Mouse (Mus musculus) thymus, adult 2 months (tissue): ENCODE data around the gene Mid1ip1. TPM values are rescaled to one million over a fixed set of nuclear protein-coding genes. Genes with fewer than 3 reads are reported as not detected.
A peak's percentile ranks its signal among the peaks of the same experiment; 100 is the strongest.

Experiments
- DNase-seq: peaks from one replicate; pipeline ENCODE4 v3.0.0; 2021
- H3K27ac ChIP-seq: fragments of 200-500 bp; 2 replicates; pipeline ENCODE4 v1.5.1; 2012; ENCODE audit warnings: low read length, control low read depth; ENCODE audit not compliant: control insufficient read depth, insufficient read depth
- H3K27me3 ChIP-seq: fragments of 200-500 bp; 2 replicates; pipeline ENCODE4 v1.6.1; 2012; ENCODE audit warnings: mild to moderate bottlenecking, low read length, moderate library complexity, mixed read lengths; ENCODE audit not compliant: control insufficient read depth, insufficient read depth
- H3K36me3 ChIP-seq: fragments of 200-500 bp; 2 replicates; pipeline ENCODE4 v1.6.1; 2012; ENCODE audit warnings: mild to moderate bottlenecking, low read length, moderate library complexity; ENCODE audit not compliant: control insufficient read depth, insufficient read depth
- H3K4me1 ChIP-seq: fragments of 200-500 bp; replicated peaks from 2 replicates; pipeline ENCODE4 v1.6.1; 2012; ENCODE audit warnings: low read length; ENCODE audit not compliant: control insufficient read depth, insufficient read depth
- H3K4me3 ChIP-seq: fragments of 200-500 bp; 2 replicates; pipeline ENCODE4 v1.5.1; 2012; ENCODE audit warnings: mild to moderate bottlenecking, low read length, control low read depth, moderate library complexity; ENCODE audit not compliant: control insufficient read depth, insufficient read depth
- CTCF ChIP-seq: fragments of 200-500 bp; IDR thresholded peaks from 2 replicates; pipeline ENCODE4 v1.5.1; 2012; ENCODE audit warnings: mild to moderate bottlenecking, control low read depth, low read length, moderate library complexity, borderline replicate concordance; ENCODE audit not compliant: control insufficient read depth, poor library complexity, insufficient read depth; ENCODE audit errors: extremely low read depth
- POLR2A ChIP-seq: fragments of 200-500 bp; IDR thresholded peaks from 2 replicates; pipeline ENCODE4 v1.6.1; 2012; ENCODE audit warnings: mild to moderate bottlenecking, low read length, control low read depth, moderate library complexity; ENCODE audit not compliant: control insufficient read depth, poor library complexity, insufficient read depth; ENCODE audit errors: extremely low read depth
- WGBS: fragments of 180-500 bp; shearing (Covaris S2); methylation state at CpG from one replicate; pipeline ENCODE4 v1.1.7; 2018; 5-methylcytosine and 5-hydroxymethylcytosine counted together
- polyA plus RNA-seq: library from polyadenylated mRNA; depleted of rRNA; stranded (reverse); fragments of >200 nt; gene quantifications from 2 replicates; pipeline ENCODE4 v1.2.3, GENCODE M21; 2012

The Mid1ip1 gene
- polyA plus RNA-seq, 1 experiment = 15.6 TPM

- peak; percentile 28 for DNase-seq
- Histone ChIP-seq H3K27me3 (no peaks in the 10 kb centered on the region), H3K4me1 (peaks cover 13% of the 10 kb centered on the region), H3K4me3 (peak overlapping the region; percentile 75), H3K27ac (peak overlapping the region; percentile 6; the same call in 1 of the 2 replicates), H3K36me3 (no peaks in the 10 kb centered on the region)
- 2% methylated on average over 61 of the region's 61 CpGs for WGBS
- TF ChIP-seq POLR2A (no peak), CTCF (no peak)
Measured at GRCm38 (mm10) chrX:10718021-10718837, 3.4 kb downstream of the Mid1ip1 start.

DNA sequence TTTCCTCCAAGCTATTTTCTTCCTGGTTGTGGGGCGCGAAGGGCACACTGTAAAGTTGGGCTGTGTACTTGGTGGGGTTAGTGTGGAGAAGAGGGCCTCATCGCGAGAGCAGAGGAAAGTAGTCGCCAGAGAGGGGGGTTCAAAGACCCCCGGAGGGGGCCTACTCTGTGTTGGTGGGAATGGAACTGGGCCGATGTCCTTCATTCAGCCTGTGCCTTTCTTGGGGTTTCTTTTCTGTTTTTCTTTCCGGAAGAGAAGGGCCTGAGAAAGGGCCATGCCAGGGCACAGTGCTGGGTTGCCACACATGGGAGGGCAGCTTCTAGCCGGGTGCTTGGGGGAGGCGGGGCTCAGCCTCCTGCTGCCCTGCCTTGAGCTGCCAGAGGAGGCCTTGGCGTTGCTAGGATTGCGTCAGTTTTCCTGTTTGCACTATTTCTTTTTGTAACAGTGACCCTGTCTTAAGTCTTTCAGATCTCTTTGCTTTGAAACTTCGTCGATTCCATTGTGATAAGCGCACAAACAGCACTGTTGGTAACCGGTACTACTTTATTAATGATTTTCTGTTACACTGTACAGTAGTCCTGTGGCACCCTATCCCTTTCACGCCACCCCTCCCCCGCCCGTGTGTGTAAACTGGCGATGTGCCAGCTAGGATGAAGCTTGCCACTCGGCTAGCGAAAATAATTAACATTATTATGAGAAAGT is 4.2 kb downstream of the Mid1ip1 start:
- peak overlapping the region; percentile 75 for H3K4me3 ChIP-seq
- no peaks in the 10 kb centered on the region for H3K27me3 ChIP-seq
- peaks cover 13% of the 10 kb centered on the region for H3K4me1 ChIP-seq
- DNase-seq = peak; percentile 37
- H3K36me3 ChIP-seq = no peaks in the 10 kb centered on the region
- H3K27ac ChIP-seq = peak overlapping the region; percentile 6; the same call in 1 of the 2 replicates
- under 1% methylated on average over 22 of the region's 22 CpGs for WGBS
- TF ChIP-seq CTCF (no peak), POLR2A (no peak)

DNA sequence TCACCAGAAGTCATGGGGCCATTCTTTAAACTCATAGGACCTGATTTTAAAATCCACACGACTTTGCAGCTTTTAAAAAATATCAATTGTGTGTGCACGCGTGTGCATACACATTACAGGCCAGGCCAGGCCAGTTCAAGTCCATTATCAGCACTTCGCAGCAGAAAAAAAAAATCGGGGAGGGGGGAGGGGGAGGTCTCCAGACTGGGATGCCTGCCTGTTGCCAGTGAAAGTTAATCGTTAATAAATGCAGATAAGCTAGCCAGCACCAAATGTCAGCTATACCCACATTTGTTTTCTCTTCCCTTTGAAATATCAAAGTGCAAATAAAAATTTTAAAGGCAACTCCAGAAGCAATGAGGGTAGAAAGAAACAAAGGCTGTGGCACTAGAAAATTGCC is 5.6 kb downstream of the Mid1ip1 start:
- H3K27ac ChIP-seq = no peak overlapping the region
- WGBS = 85% methylated on average over 6 of the region's 6 CpGs

DNA sequence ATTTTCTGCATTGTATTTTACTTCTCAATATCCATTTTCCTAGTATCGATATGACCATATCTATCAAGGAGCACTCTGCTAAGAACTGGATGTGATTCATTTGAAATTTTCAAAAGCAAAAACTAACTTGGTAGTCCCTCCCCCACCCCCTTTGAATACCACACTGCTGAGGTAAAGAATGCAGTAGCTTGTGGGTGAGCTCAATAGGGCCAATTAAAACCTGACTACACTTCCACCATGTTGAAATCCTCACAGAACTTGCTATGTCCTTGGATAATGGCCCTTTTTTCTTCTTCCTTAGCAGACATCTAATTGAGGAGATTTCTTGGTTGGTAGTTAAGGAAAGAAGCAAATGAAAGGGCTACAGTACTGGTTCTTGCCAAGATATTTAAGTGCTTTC is 9.8 kb downstream of the Mid1ip1 start:
- H3K27me3 ChIP-seq = no peaks in the 10 kb centered on the region
- 90% methylated on average over 1 of the region's 1 CpGs for WGBS
- no peaks in the 10 kb centered on the region for H3K4me1 ChIP-seq
- H3K4me3 ChIP-seq = no peak overlapping the region
- no peak for DNase-seq
- H3K27ac ChIP-seq = no peak overlapping the region
- H3K36me3 ChIP-seq = no peaks in the 10 kb centered on the region
- TF ChIP-seq CTCF (no peak), POLR2A (no peak)

More for the DNA sequence above, 5.6 kb downstream of the Mid1ip1 start:
- TF ChIP-seq POLR2A = no peak
- TF ChIP-seq CTCF = no peak
- Histone ChIP-seq H3K4me1 (peaks cover 5% of the 10 kb centered on the region), H3K36me3 (no peaks in the 10 kb centered on the region), H3K4me3 (no peak overlapping the region), H3K27me3 (no peaks in the 10 kb centered on the region)
- no peak for DNase-seq

- no peak for DNase-seq
- no peak overlapping the region for H3K27ac ChIP-seq
Measured at GRCm38 (mm10) chrX:10729488-10729887, 14.7 kb downstream of the Mid1ip1 start.

DNA sequence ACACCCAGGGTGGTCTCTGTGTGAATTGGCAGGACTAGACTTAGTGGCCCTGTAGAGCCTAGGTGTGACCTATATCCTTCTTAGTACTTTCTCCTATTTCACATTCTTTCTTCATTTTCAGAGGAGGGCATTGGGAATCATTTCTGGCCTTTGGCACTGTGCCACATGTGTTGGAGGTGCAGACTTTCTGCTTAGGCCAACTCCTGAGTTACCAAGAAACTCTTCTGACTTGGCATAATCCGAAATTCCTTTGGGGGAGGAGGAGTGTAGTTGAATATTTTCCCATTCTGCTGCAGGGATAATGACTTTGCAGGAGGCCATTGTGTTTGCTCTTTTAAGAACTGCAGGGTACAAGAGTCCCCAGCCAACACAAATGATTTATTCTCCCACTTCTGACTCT is 19.6 kb downstream of the Mid1ip1 start:
- H3K27ac ChIP-seq = no peak overlapping the region

More at GRCm38 (mm10) chrX:10729488-10729887, 14.7 kb downstream of the Mid1ip1 start:
- TF ChIP-seq CTCF (no peak), POLR2A (no peak)
- Histone ChIP-seq H3K27me3 (no peaks in the 10 kb centered on the region), H3K36me3 (no peaks in the 10 kb centered on the region), H3K4me1 (no peaks in the 10 kb centered on the region), H3K4me3 (no peak overlapping the region)
- WGBS = 66% methylated on average over 4 of the region's 6 CpGs

More for the DNA sequence above, 19.6 kb downstream of the Mid1ip1 start:
- no peak for DNase-seq
- no peak for TF ChIP-seq CTCF
- no peak for TF ChIP-seq POLR2A
- H3K4me1 ChIP-seq = no peaks in the 10 kb centered on the region
- H3K27me3 ChIP-seq = no peaks in the 10 kb centered on the region
- H3K4me3 ChIP-seq = no peak overlapping the region
- no peaks in the 10 kb centered on the region for H3K36me3 ChIP-seq
- WGBS = 89% methylated on average over 1 of the region's 1 CpGs
